Mouse (Mus musculus) central nervous system, embryonic 18 days (tissue): ENCODE measurements around the gene Zfp983. TPM values are rescaled to one million over a fixed set of nuclear protein-coding genes. Genes with fewer than 3 reads are reported as not detected.

Experiments used
- polyA plus RNA-seq: library from polyadenylated mRNA; depleted of rRNA; stranded (reverse); fragments of >200 nt; gene quantifications from 2 replicates; pipeline ENCODE4 v1.2.3, GENCODE M21; 2012; rRNA removed

Gene Zfp983
- 11.0 and 11.3 TPM in 2 replicates for polyA plus RNA-seq

DNA sequence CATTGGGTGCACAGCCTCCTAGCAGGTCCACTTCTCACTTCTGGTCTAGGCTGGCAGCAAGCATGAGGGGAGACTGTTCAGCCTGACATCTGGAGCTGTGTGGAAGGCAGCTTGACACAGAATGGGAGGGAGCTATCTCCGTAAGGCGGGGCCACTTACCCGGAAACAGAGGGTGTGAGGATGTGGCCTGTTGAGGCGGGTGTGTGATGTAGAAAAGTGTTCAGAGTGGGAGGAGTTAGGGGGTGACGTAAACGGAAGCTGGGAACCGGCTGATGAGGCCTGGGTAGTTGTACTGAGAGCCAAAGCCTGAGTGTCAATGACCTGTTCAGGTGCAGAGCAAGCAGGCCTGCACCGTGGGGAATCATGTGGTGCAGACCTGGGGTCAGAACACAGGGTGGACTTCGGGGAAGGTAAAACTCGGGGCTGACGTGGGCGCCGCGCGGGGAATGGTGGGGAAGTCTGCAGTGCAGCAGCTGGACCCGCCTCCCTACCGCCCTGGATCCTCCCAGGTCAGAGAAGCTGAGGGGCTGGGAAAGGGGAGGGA, at the start of gene Zfp983:
Gene Zfp983, plus strand, starts transcription at position 261 of the 544 bp plus-strand sequence.

DNA sequence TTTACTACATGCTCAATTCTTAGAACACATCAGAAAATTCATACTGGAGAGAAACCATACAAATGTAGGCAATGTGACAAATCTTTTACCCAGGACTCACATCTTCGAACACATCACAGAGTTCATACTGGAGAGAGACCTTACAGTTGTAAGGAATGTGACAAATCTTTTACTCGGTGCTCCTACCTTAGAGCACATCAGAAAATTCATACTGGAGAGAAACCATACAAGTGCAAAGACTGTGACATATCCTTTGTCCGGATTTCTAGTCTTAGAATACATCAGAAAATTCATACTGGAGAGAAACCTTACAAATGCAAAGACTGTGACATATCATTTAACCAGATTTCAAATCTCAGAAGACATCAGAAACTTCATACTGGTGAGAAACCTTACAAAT, 41.1 kb downstream of the Zfp983 start, which contains the start of gene Gm10226:
Gene Gm10226, plus strand, starts transcription at position 301 of the 400 bp plus-strand sequence.

DNA sequence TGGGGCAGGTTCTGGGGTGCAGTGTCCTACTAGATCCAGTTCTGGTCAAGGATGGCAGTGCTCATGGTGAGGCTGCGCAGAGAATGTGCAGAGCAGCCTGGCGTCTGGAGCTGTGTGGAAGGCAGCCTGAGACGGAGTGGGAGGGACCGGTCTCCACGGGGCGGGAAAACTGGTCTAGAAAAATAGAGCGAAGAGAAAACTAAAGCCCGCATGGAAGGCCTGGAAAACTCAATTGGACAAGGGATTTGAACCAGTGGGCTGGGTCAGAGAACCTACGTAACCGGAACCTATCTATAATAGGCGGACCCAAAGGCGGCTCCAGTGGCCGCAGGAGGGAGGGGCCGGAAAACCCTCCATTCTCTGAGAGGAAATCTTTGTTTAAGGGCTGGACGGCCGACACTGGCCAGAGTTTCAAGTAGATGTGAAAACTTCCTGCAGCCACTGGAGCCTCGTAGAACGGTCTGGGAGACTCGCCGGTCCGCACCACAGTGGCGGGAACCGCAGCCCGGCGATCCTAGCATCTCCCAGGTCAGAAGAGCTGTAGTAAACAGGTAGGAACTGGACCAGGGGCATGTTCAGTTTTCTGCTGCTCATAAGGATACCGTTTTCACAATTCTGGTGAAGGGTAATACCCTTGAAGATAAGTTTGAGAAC, 57.0 kb downstream of the Zfp983 start, which contains the start of gene Zfp760:
Gene Zfp760, plus strand, starts transcription at position 399 of the 654 bp plus-strand sequence.

Other genes starting within 250 kb of the Zfp983 start
- gene Zfp54, start 227.4 kb upstream of the Zfp983 start, polyA plus RNA-seq: 3.5 and 4.6 TPM in 2 replicates
- gene Zfp51, start 200.2 kb upstream of the Zfp983 start, polyA plus RNA-seq: 5.3 and 5.6 TPM in 2 replicates
- gene Zfp53, start 161.6 kb upstream of the Zfp983 start, polyA plus RNA-seq: 5.2 and 5.9 TPM in 2 replicates
- gene Zfp52, start 115.1 kb upstream of the Zfp983 start, polyA plus RNA-seq: 3.0 and 3.2 TPM in 2 replicates
- gene Zfp948, start 83.6 kb upstream of the Zfp983 start, polyA plus RNA-seq: 18.7 and 21.0 TPM in 2 replicates
- gene Gm10226, start 41.2 kb downstream of the Zfp983 start, polyA plus RNA-seq: 11.8 and 12.2 TPM in 2 replicates
- 12.1 and 14.0 TPM in 2 replicates for gene Zfp760, start 57.1 kb downstream of the Zfp983 start, polyA plus RNA-seq
- gene Zfp229, start 80.2 kb downstream of the Zfp983 start, polyA plus RNA-seq: 7.6 and 7.8 TPM in 2 replicates
- 1.1 and 1.2 TPM in 2 replicates for gene Zfp820, start 195.1 kb downstream of the Zfp983 start, polyA plus RNA-seq